Mouse (Mus musculus) liver, embryonic 12.5 days (tissue): ENCODE data around the gene Zfp949. TPM values are rescaled to one million over a fixed set of nuclear protein-coding genes. Genes with fewer than 3 reads are reported as not detected.
"Not testable (repeated sequence)": the region's sequence is repeated elsewhere in the genome, so short reads cannot be mapped to it uniquely, and the experiment has no call there.

ENCODE experiments used
- ATAC-seq: fragments of 200-750 bp; cut with Nextera tagmentation; 2 replicates; pipeline ENCODE4 v1.8.0; 2017; ENCODE audit warnings: moderate number of reproducible peaks, mild to moderate bottlenecking, moderate library complexity
- H3K27ac ChIP-seq: fragments of 300-500 bp; sonication (generic); 2 replicates; pipeline ENCODE4 v1.5.1; 2016; ENCODE audit warnings: mild to moderate bottlenecking
- H3K27me3 ChIP-seq: fragments of 300-500 bp; sonication (generic); replicated peaks from 2 replicates; pipeline ENCODE4 v1.6.1; 2016; ENCODE audit warnings: mild to moderate bottlenecking, moderate library complexity
- H3K36me3 ChIP-seq: fragments of 300-500 bp; sonication (generic); 2 replicates; pipeline ENCODE4 v1.6.1; 2016; ENCODE audit warnings: mild to moderate bottlenecking, moderate library complexity
- H3K4me1 ChIP-seq: fragments of 300-500 bp; sonication (generic); 2 replicates; pipeline ENCODE4 v1.6.1; 2016
- H3K4me2 ChIP-seq: fragments of 300-500 bp; sonication (generic); 2 replicates; pipeline ENCODE4 v1.6.1; 2016; ENCODE audit warnings: mild to moderate bottlenecking, moderate library complexity
- H3K4me3 ChIP-seq: fragments of 300-500 bp; sonication (generic); 2 replicates; pipeline ENCODE4 v1.5.1; 2016; ENCODE audit warnings: mild to moderate bottlenecking, moderate library complexity
- H3K9ac ChIP-seq: fragments of 300-500 bp; sonication (generic); 2 replicates; pipeline ENCODE4 v1.6.1; 2016; ENCODE audit warnings: mild to moderate bottlenecking, moderate library complexity
- H3K9me3 ChIP-seq: fragments of 300-500 bp; sonication (generic); replicated peaks from 2 replicates; pipeline ENCODE4 v1.6.1; 2016; ENCODE audit warnings: mild to moderate bottlenecking, moderate library complexity
- WGBS: fragments of 180-500 bp; shearing (Covaris S2); methylation state at CpG from one replicate; pipeline ENCODE4 v1.1.7; 2016; ENCODE audit not compliant: insufficient replicate concordance; 5-methylcytosine and 5-hydroxymethylcytosine counted together
- polyA plus RNA-seq: library from polyadenylated mRNA; unstranded; fragments of >200 nt; fragmentation: Nextera tagmentation; extraction: Ambion mirVana; gene quantifications from 2 replicates; pipeline ENCODE4 v1.2.1, GENCODE M21; 2016

Gene Zfp949
- polyA plus RNA-seq, 1 experiment from 2014 or later = 5.9 TPM

- no peak overlapping the region for H3K4me2 ChIP-seq
- 2% methylated on average over 2 of the region's 2 CpGs for WGBS
- H3K36me3 ChIP-seq = peaks cover under 1% of the 10 kb centered on the region; the same call in 1 of the 2 replicates
- no peak overlapping the region for H3K27ac ChIP-seq
- no peaks in the 10 kb centered on the region for H3K27me3 ChIP-seq
- H3K4me3 ChIP-seq = no peak overlapping the region
- H3K4me1 ChIP-seq = peaks cover 36% of the 10 kb centered on the region
- no peaks in the 10 kb centered on the region for H3K9me3 ChIP-seq
- H3K9ac ChIP-seq = no peak overlapping the region
- ATAC-seq = no peak
Observed at GRCm38 (mm10) chr9:88546166-88546565, 1.7 kb upstream of the Zfp949 start.

GRCm38 (mm10) chr9:88546657-88547056 lies 1.2 kb upstream of the Zfp949 start:
- no peak for ATAC-seq
- peaks cover 5% of the 10 kb centered on the region; the same call in 1 of the 2 replicates for H3K36me3 ChIP-seq
- H3K4me1 ChIP-seq = peaks cover 36% of the 10 kb centered on the region
- 46% methylated on average over 8 of the region's 8 CpGs for WGBS
- H3K27me3 ChIP-seq = no peaks in the 10 kb centered on the region
- H3K9ac ChIP-seq = no peak overlapping the region
- no peak overlapping the region for H3K4me3 ChIP-seq
- H3K9me3 ChIP-seq = no peaks in the 10 kb centered on the region
- H3K4me2 ChIP-seq = 0 out of 2 replicates have a peak overlapping the region, but pooled peaks have one; percentile 76
- H3K27ac ChIP-seq = no peak overlapping the region

GRCm38 (mm10) chr9:88547270-88547669 lies 550 bp upstream of the Zfp949 start:
- 20% methylated on average over 7 of the region's 7 CpGs for WGBS
- H3K9me3 ChIP-seq = no peaks in the 10 kb centered on the region
- no peaks in the 10 kb centered on the region for H3K27me3 ChIP-seq
- H3K4me3 ChIP-seq = peak overlapping the region; percentile 90
- peak overlapping the region; percentile 34 for H3K27ac ChIP-seq
- peak overlapping the region; percentile 76 for H3K4me2 ChIP-seq
- peaks cover 8% of the 10 kb centered on the region; the same call in 1 of the 2 replicates for H3K36me3 ChIP-seq
- peak; percentile 20; the same call in 1 of the 2 replicates for ATAC-seq
- peaks cover 36% of the 10 kb centered on the region for H3K4me1 ChIP-seq
- peak overlapping the region; percentile 84; the same call in 1 of the 2 replicates for H3K9ac ChIP-seq

- H3K27me3 ChIP-seq = no peaks in the 10 kb centered on the region
- H3K27ac ChIP-seq = peak overlapping the region; percentile 88
- no peak for ATAC-seq
- peak overlapping the region; percentile 90 for H3K4me3 ChIP-seq
- 5% methylated on average over 8 of the region's 8 CpGs for WGBS
- H3K9ac ChIP-seq = peak overlapping the region; percentile 84
- H3K4me2 ChIP-seq = peak overlapping the region; percentile 76
- peaks cover 16% of the 10 kb centered on the region; the same call in 1 of the 2 replicates for H3K36me3 ChIP-seq
- H3K4me1 ChIP-seq = peaks cover 36% of the 10 kb centered on the region
- no peaks in the 10 kb centered on the region for H3K9me3 ChIP-seq
Observed at GRCm38 (mm10) chr9:88548614-88548945, 760 bp downstream of the Zfp949 start.

GRCm38 (mm10) chr9:88553071-88553470 lies 5.3 kb downstream of the Zfp949 start:
- H3K4me3 ChIP-seq = no peak overlapping the region
- ATAC-seq = no peak
- no peaks in the 10 kb centered on the region for H3K9me3 ChIP-seq
- 93% methylated on average over 14 of the region's 14 CpGs for WGBS
- no peak overlapping the region for H3K27ac ChIP-seq
- peaks cover 37% of the 10 kb centered on the region for H3K36me3 ChIP-seq
- H3K27me3 ChIP-seq = no peaks in the 10 kb centered on the region
- H3K4me2 ChIP-seq = no peak overlapping the region
- peaks cover 26% of the 10 kb centered on the region for H3K4me1 ChIP-seq
- H3K9ac ChIP-seq = no peak overlapping the region

GRCm38 (mm10) chr9:88558146-88558545 lies 10.3 kb downstream of the Zfp949 start:
- Histone ChIP-seq H3K4me3 (no peak overlapping the region), H3K27me3 (no peaks in the 10 kb centered on the region), H3K27ac (no peak overlapping the region), H3K36me3 (peaks cover 51% of the 10 kb centered on the region), H3K9ac (no peak overlapping the region), H3K9me3 (no peaks in the 10 kb centered on the region), H3K4me1 (no peaks in the 10 kb centered on the region), H3K4me2 (no peak overlapping the region)
- 85% methylated on average over 4 of the region's 4 CpGs for WGBS
- ATAC-seq = no peak

- peaks cover 45% of the 10 kb centered on the region for H3K36me3 ChIP-seq
- H3K4me1 ChIP-seq, H3K27ac ChIP-seq, H3K9me3 ChIP-seq, ATAC-seq, H3K4me3 ChIP-seq, H3K9ac ChIP-seq, H3K27me3 ChIP-seq, H3K4me2 ChIP-seq: not testable (repeated sequence)
- 87% methylated on average over 2 of the region's 2 CpGs for WGBS
Observed at GRCm38 (mm10) chr9:88561476-88561875, 13.7 kb downstream of the Zfp949 start.

GRCm38 (mm10) chr9:88570471-88570870 lies 22.7 kb downstream of the Zfp949 start:
- ATAC-seq = not testable (repeated sequence)

GRCm38 (mm10) chr9:88580591-88580990 lies 32.8 kb downstream of the Zfp949 start, which contains the start of gene Trim43a:
Gene Trim43a, plus strand, starts transcription at chr9:88580891.
- not testable (repeated sequence) for H3K9me3 ChIP-seq, H3K27me3 ChIP-seq, H3K4me3 ChIP-seq, ATAC-seq, H3K36me3 ChIP-seq, H3K4me2 ChIP-seq, H3K27ac ChIP-seq, H3K4me1 ChIP-seq, H3K9ac ChIP-seq
- WGBS = 60% methylated on average over 2 of the region's 2 CpGs

More at GRCm38 (mm10) chr9:88570471-88570870, 22.7 kb downstream of the Zfp949 start:
- H3K27ac ChIP-seq, H3K9ac ChIP-seq, H3K4me3 ChIP-seq, H3K4me2 ChIP-seq, H3K4me1 ChIP-seq, H3K27me3 ChIP-seq: not testable (repeated sequence)
- WGBS = 90% methylated on average over 3 of the region's 3 CpGs
- Histone ChIP-seq H3K9me3 (peaks cover 25% of the 10 kb centered on the region), H3K36me3 (peaks cover 46% of the 10 kb centered on the region)

GRCm38 (mm10) chr9:88593708-88594107 lies 45.9 kb downstream of the Zfp949 start:
- not testable (repeated sequence) for H3K27ac ChIP-seq, H3K4me1 ChIP-seq, ATAC-seq, H3K4me2 ChIP-seq, H3K9ac ChIP-seq, H3K36me3 ChIP-seq, H3K9me3 ChIP-seq, H3K4me3 ChIP-seq, H3K27me3 ChIP-seq
- 68% methylated on average over 6 of the region's 6 CpGs for WGBS

- Histone ChIP-seq H3K9ac (peak overlapping the region; percentile 12; the same call in 1 of the 2 replicates), H3K4me2 (peak overlapping the region; percentile 73), H3K4me3 (peak overlapping the region; percentile 49)
- not testable (repeated sequence) for H3K36me3 ChIP-seq, H3K4me1 ChIP-seq, H3K27ac ChIP-seq, H3K9me3 ChIP-seq, H3K27me3 ChIP-seq
- 3% methylated on average over 48 of the region's 50 CpGs for WGBS
- peak; percentile 98 for ATAC-seq
Observed at GRCm38 (mm10) chr9:88599206-88600162, 51.7 kb downstream of the Zfp949 start.
